Mouse (Mus musculus) heart, embryonic 11.5 days (tissue): ENCODE results near the gene Krt82. TPM values are rescaled to one million over a fixed set of nuclear protein-coding genes. Genes with fewer than 3 reads are reported as not detected.

Experiments
- ATAC-seq: fragments of 200-750 bp; cut with Nextera tagmentation; replicated peaks from 2 replicates; pipeline ENCODE4 v1.8.0; 2017; ENCODE audit warnings: moderate library complexity; ENCODE audit not compliant: insufficient number of reproducible peaks, low FRiP score, low TSS enrichment
- H3K27ac ChIP-seq: fragments of 300-500 bp; sonication (generic); 2 replicates; pipeline ENCODE4 v1.5.1; 2014; ENCODE audit warnings: mild to moderate bottlenecking, low read depth, low read length
- H3K27me3 ChIP-seq: fragments of 300-500 bp; sonication (generic); 2 replicates; pipeline ENCODE4 v1.6.1; 2014; ENCODE audit warnings: mild to moderate bottlenecking, low read length, mixed read lengths; ENCODE audit not compliant: control insufficient read depth, insufficient read depth
- H3K36me3 ChIP-seq: fragments of 300-500 bp; sonication (generic); 2 replicates; pipeline ENCODE4 v1.6.1; 2014; ENCODE audit warnings: mild to moderate bottlenecking, low read length, moderate library complexity, mixed read lengths; ENCODE audit not compliant: control insufficient read depth, insufficient read depth
- H3K4me1 ChIP-seq: fragments of 300-500 bp; sonication (generic); 2 replicates; pipeline ENCODE4 v1.6.1; 2014; ENCODE audit warnings: low read length; ENCODE audit not compliant: control insufficient read depth, insufficient read depth
- H3K4me2 ChIP-seq: fragments of 300-500 bp; sonication (generic); 2 replicates; pipeline ENCODE4 v1.6.1; 2014; ENCODE audit warnings: mild to moderate bottlenecking, moderate library complexity
- H3K4me3 ChIP-seq: fragments of 300-500 bp; sonication (generic); 2 replicates; pipeline ENCODE4 v1.5.1; 2014; ENCODE audit warnings: low read depth, low read length
- H3K9ac ChIP-seq: fragments of 300-500 bp; sonication (generic); 2 replicates; pipeline ENCODE4 v1.6.1; 2014; ENCODE audit warnings: mild to moderate bottlenecking, low read depth, low read length, moderate library complexity
- H3K9me3 ChIP-seq: fragments of 300-500 bp; sonication (generic); replicated peaks from 2 replicates; pipeline ENCODE4 v1.6.1; 2016; ENCODE audit warnings: low read length; ENCODE audit not compliant: control insufficient read depth
- WGBS: fragments of 180-500 bp; shearing (Covaris S2); extraction: QIAGEN DNeasy Blood & Tissue Kit; methylation state at CpG from one replicate; pipeline ENCODE4 v1.1.7; 2014; ENCODE audit not compliant: insufficient replicate concordance; 5-methylcytosine and 5-hydroxymethylcytosine counted together
- polyA plus RNA-seq: library from polyadenylated mRNA; unstranded; fragments of >200 nt; fragmentation: Nextera tagmentation; extraction: Ambion mirVana; gene quantifications from 2 replicates; pipeline ENCODE4 v1.2.1, GENCODE M21; 2014

The Krt82 gene
- polyA plus RNA-seq, result not detected in 2 replicates

DNA sequence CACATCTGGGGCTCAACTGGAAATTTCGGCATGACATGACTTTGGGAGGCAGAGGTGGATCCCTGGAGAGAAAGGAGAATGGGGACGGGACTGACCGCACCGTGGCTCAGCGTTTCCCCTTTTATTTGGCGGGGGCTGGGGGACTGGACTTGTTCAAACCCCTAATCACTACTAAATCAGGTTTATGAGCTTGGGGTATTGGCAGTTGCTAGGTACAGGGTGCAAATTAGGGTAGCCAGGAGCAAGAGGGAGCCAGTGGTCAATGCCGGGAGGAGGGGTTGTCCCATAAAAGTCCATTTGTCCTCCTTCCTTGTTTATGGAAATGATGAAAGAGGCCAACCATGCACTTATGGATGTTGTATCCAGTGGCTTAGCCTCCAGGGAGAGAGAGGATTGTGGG is at the start of gene Krt82:
Gene Krt82, minus strand, starts transcription at position 101 of the 400 bp plus-strand sequence.
- Histone ChIP-seq H3K36me3 (no peaks in the 10 kb centered on the region), H3K27me3 (peaks cover 44% of the 10 kb centered on the region), H3K9ac (no peak within 1 kb of the TSS), H3K4me2 (no peak within 1 kb of the TSS), H3K4me3 (no peak within 1 kb of the TSS), H3K4me1 (no peaks in the 10 kb centered on the region), H3K9me3 (no peaks in the 10 kb centered on the region), H3K27ac (no peak within 1 kb of the TSS)
- ATAC-seq, result no peak
- WGBS, result 83% methylated on average over 7 of the region's 7 CpGs

DNA sequence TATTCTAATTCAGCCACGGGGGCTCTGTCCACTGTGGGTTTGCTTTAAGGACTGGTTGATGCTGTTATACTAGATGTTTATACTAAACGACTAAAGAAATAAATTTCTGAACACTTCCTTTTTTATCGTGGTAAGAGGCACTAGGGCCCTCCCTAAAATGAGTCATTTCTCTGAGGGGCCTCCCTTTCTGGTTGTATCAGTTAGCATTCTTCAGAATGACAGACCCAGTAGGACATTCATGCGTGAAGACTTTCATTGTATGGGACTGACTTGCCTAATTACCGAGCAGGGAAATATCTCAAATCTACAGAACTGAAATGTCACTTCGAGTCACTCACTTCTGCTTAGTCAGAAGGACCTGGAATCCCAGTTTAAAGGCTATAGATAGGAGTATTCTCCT is 48.7 kb upstream of the Krt82 start:
- WGBS, result 62% methylated on average over 6 of the region's 6 CpGs
- no peak overlapping the region for H3K27ac ChIP-seq
- no peak overlapping the region for H3K4me3 ChIP-seq
- no peaks in the 10 kb centered on the region for H3K4me1 ChIP-seq
- no peak overlapping the region for H3K4me2 ChIP-seq
- no peaks in the 10 kb centered on the region for H3K9me3 ChIP-seq
- no peak for ATAC-seq
- no peak overlapping the region for H3K9ac ChIP-seq
- H3K27me3 ChIP-seq, result no peaks in the 10 kb centered on the region
- no peaks in the 10 kb centered on the region for H3K36me3 ChIP-seq

DNA sequence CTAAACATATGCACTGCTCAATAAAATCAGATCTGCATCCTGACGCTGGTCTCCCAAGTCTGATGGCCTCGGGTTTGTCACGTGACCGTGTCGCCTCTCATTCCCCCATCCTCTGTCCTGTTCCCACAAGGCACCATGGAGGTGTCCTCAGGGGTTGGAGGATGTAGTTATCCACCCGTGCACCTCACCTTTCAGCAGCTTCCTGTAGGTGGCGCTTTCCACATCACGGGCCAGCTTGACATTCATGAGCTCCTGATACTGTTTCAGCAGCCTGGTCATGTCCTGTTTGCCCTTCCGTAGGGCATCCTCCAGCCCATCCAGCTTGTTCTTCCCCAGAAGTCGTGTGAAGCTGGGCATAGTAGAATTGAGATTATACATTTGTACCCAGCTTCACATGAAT is 37.7 kb upstream of the Krt82 start:
- Histone ChIP-seq H3K4me3 (no peak overlapping the region), H3K9me3 (no peaks in the 10 kb centered on the region), H3K4me1 (no peaks in the 10 kb centered on the region), H3K4me2 (no peak overlapping the region), H3K36me3 (no peaks in the 10 kb centered on the region), H3K27me3 (peaks cover 2% of the 10 kb centered on the region; the same call in 1 of the 2 replicates), H3K9ac (no peak overlapping the region), H3K27ac (no peak overlapping the region)
- no peak for ATAC-seq
- 71% methylated on average over 10 of the region's 10 CpGs for WGBS

DNA sequence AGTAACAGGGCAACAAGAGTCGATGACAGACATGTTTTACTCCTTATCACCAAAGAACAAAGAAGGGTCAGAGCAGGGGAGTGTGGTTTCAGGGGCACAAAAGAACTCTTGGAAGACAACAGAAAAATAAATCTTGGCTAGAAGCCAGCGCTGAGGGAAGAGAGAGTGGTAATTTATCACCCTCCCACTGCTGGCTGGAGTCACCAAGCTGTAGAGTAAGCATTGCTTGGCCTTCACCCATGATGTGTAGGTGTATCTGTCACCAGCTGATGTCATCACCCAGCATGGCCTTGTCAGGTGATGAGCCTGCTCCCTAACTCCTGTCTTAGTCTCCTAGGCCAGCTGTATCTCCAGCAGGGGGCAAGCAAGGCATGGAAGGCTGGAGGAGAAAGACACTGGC is 34.0 kb upstream of the Krt82 start:
- Histone ChIP-seq H3K27me3 (peaks cover 2% of the 10 kb centered on the region; the same call in 1 of the 2 replicates), H3K27ac (no peak overlapping the region), H3K4me3 (no peak overlapping the region), H3K9me3 (no peaks in the 10 kb centered on the region), H3K4me1 (no peaks in the 10 kb centered on the region), H3K4me2 (no peak overlapping the region), H3K36me3 (no peaks in the 10 kb centered on the region), H3K9ac (no peak overlapping the region)
- WGBS, result 32% methylated on average over 2 of the region's 2 CpGs
- ATAC-seq, result no peak

DNA sequence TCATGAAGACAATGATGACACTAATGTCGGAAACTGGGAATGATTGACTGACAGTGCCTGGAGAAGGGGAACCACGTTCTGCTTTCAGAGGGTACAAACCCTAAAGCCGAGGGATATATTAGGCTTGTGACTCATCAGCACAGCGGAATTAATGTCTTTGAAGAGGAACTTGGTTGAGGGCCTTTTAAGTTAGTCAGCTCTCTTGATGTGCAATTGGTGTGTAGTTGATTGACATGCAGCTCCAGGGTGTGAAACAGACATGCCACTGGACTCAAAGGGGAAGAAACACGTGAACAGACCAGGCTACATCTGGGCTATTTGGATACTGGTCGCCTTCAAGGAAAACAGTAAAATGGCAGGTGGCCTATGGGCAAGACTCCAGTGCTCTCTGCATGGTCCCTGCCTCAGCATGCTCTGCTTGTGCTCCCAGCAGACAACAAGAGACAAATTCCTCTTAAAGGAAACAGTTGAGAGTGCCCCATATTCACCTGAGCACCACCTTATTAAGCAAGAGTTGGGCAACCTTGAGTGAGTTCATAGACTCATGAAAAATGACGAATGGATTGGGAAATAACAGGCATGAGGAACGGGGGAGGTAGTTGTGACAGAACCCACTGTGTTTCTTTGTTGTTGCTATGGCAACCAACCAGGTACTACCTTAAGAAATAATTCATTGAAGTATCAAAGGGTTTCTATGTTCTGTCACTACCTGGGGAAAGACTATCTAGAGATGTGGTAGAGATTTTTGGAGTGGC is 32.9 kb upstream of the Krt82 start:
- Histone ChIP-seq H3K4me3 (no peak overlapping the region), H3K27me3 (peaks cover 2% of the 10 kb centered on the region; the same call in 1 of the 2 replicates), H3K27ac (no peak overlapping the region), H3K4me1 (no peaks in the 10 kb centered on the region), H3K9me3 (no peaks in the 10 kb centered on the region), H3K36me3 (no peaks in the 10 kb centered on the region), H3K9ac (no peak overlapping the region), H3K4me2 (no peak overlapping the region)
- no peak for ATAC-seq
- 73% methylated on average over 8 of the region's 8 CpGs for WGBS

DNA sequence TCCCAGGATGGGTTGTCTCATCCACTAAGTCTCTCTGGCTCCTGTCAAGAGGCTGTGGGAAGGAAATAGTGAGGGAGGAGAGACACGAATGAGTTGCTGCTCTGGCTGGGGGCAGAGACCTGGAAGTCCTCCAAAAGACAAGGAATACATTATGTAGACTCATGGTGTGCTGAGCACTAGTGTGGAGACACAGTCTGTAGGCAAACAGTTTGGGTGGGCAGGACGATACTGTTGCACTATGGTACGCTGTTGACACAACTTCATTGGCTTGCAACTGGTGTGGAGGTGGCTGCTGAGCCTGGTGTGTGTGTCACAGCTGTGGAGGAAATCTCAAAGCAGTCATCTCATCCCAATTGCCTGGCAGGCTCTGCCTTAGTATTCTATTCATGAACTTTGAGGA is 31.2 kb upstream of the Krt82 start:
- H3K4me1 ChIP-seq, result no peaks in the 10 kb centered on the region
- no peak overlapping the region for H3K4me3 ChIP-seq
- H3K4me2 ChIP-seq, result no peak overlapping the region
- H3K27me3 ChIP-seq, result no peaks in the 10 kb centered on the region
- no peak for ATAC-seq
- H3K27ac ChIP-seq, result no peak overlapping the region
- no peaks in the 10 kb centered on the region for H3K9me3 ChIP-seq
- no peaks in the 10 kb centered on the region for H3K36me3 ChIP-seq
- WGBS, result 72% methylated on average over 3 of the region's 3 CpGs
- no peak overlapping the region for H3K9ac ChIP-seq

DNA sequence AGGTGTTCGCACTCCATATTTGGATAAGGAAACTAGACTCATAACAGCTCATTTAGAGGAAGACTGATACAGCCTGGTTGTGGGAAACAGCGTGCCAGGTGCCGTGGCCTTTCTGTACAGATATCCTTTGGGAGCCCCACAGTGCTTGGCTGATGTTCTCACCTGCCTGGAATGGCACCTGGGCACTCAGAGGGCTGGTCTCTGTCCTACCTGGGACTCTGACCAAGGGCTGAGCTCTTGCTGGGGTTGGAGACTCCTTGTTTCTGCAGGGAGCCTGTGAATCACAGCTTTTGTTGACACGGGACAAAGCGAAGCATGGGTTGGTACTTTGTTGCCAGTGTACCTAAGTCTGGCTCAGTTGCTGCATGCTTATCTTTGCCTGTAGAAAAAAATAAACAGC is 25.0 kb upstream of the Krt82 start:
- H3K27me3 ChIP-seq, result peaks cover 9% of the 10 kb centered on the region; the same call in 1 of the 2 replicates
- WGBS, result 71% methylated on average over 5 of the region's 5 CpGs
- no peak overlapping the region for H3K4me2 ChIP-seq
- ATAC-seq, result no peak
- no peaks in the 10 kb centered on the region for H3K9me3 ChIP-seq
- H3K9ac ChIP-seq, result no peak overlapping the region
- no peaks in the 10 kb centered on the region for H3K36me3 ChIP-seq
- H3K27ac ChIP-seq, result no peak overlapping the region
- H3K4me3 ChIP-seq, result no peak overlapping the region
- no peaks in the 10 kb centered on the region for H3K4me1 ChIP-seq

DNA sequence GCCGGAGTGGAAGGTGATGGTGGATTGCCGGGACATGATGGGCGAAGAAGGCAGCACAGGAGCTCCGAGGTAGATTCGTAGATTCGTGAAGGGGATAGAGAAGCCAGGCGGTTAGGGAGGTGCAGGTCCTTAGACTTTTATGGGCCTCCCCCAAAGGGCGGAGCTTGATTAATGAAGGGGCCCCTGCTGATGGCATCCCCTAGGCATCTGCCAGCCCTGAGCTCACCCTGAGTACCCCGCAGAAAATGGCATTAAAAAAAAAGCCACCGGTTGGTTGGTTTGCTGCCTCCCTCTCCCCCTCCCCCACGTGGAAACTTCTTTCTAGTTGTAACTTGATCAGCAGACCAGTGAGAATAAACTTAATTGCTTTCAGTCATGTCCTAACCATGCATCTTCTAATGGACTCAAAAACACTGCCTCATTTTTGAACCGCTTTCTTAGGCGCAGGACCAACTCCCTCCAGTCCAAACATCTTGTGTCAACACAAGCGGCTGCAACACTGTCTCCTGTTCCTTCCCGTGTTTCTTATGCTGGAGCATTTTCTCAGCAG is 23.4 kb upstream of the Krt82 start, which contains the start of gene Krt75:
Gene Krt75, minus strand, starts transcription at position 109 of the 550 bp plus-strand sequence.
- no peak for ATAC-seq
- Histone ChIP-seq H3K36me3 (no peaks in the 10 kb centered on the region), H3K9ac (no peak within 1 kb of the TSS), H3K27me3 (peaks cover 15% of the 10 kb centered on the region; the same call in 1 of the 2 replicates), H3K27ac (no peak within 1 kb of the TSS), H3K4me2 (no peak within 1 kb of the TSS), H3K4me3 (no peak within 1 kb of the TSS), H3K4me1 (no peaks in the 10 kb centered on the region), H3K9me3 (no peaks in the 10 kb centered on the region)
- 67% methylated on average over 15 of the region's 15 CpGs for WGBS

DNA sequence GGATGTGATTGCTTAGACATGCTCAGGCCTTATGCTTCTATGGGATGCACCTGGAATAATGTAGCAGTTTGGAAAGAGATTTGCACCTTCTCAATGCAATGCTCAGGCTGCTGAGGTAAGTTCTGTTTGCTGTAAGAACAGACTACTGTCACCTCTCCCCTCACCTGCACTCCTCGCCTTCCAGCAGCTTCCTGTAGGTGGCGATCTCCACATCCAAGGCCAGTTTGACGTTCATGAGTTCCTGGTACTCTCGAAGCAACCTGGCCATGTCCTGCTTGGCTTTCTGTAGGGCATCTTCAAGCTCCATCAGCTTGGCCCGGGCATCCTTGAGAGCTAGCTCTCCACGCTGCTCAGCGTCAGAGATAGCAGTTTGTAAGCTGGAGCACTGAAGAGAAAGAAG is 17.3 kb upstream of the Krt82 start:
- H3K9ac ChIP-seq, result no peak overlapping the region
- no peak overlapping the region for H3K4me3 ChIP-seq
- H3K36me3 ChIP-seq, result no peaks in the 10 kb centered on the region
- H3K27ac ChIP-seq, result no peak overlapping the region
- no peak for ATAC-seq
- 38% methylated on average over 7 of the region's 7 CpGs for WGBS
- H3K4me1 ChIP-seq, result no peaks in the 10 kb centered on the region
- peaks cover 21% of the 10 kb centered on the region for H3K27me3 ChIP-seq
- no peak overlapping the region for H3K4me2 ChIP-seq
- H3K9me3 ChIP-seq, result no peaks in the 10 kb centered on the region
